Mouse (Mus musculus) stomach, postnatal 0 days (tissue): ENCODE measurements around the gene I830077J02Rik.

ENCODE experiments used
- CTCF ChIP-seq: IDR thresholded peaks from 2 replicates; pipeline ENCODE4 v1.5.1; 2016; ENCODE audit warnings: antibody characterized with exemption, low read depth, mild to moderate bottlenecking, moderate library complexity
- EP300 ChIP-seq: optimal IDR thresholded peaks from 2 replicates; pipeline ENCODE3; 2016; ENCODE audit warnings: antibody characterized with exemption

DNA sequence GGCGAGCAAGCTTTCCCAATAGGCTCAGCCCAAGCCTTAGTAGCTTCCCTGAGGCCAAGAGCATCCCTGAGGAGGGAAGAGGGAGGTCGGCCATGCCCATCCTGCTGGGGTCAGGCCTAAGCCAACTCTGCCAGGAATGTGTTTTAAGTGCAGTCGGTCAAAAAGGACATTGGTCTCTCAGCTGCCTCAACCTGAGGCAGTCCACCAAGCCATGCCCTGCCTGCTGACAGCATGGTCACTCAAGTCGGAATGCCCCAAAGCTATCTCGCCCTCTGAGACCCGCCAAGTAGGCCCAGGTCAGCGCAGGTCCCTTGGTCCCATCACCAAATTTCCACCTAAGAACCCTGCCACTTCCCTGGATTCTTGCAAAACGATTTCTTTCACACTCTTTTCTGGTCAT, 53.7 kb downstream of the I830077J02Rik start:
- TF ChIP-seq CTCF (no peak), EP300 (no peak)
